Mouse (Mus musculus): ENCODE results near the gene Pidd1. TPM values are rescaled to one million over a fixed set of nuclear protein-coding genes. Genes with fewer than 3 reads are reported as not detected.

The Pidd1 gene
- total RNA-seq (2022), result under 1 TPM; 0.07 to 0.51 (median 0.19) TPM

GRCm38 (mm10) chr7:141443828-141444237 is at the start of gene Pidd1:
Pidd1 (minus strand) TSS chr7:141444025.
- DNase-seq (ENCODE audit: low spot score in 2 of 2), result no peak

- no peak for DNase-seq (ENCODE audit: low spot score in 2 of 2)
Measured at GRCm38 (mm10) chr7:141492738-141493137, 48.9 kb upstream of the Pidd1 start.

- no peak for DNase-seq (ENCODE audit: low spot score in 2 of 2)
Measured at GRCm38 (mm10) chr7:141491151-141491550, 47.3 kb upstream of the Pidd1 start.

- DNase-seq (ENCODE audit: low spot score in 2 of 2), result no peak
Measured at GRCm38 (mm10) chr7:141487141-141487540, 43.3 kb upstream of the Pidd1 start.

- no peak for DNase-seq (ENCODE audit: low spot score in 2 of 2)
Measured at GRCm38 (mm10) chr7:141486239-141486638, 42.4 kb upstream of the Pidd1 start.

- DNase-seq (ENCODE audit: low spot score in 2 of 2), result no peak
Measured at GRCm38 (mm10) chr7:141485606-141486005, 41.8 kb upstream of the Pidd1 start.

GRCm38 (mm10) chr7:141485186-141485585 is 41.4 kb upstream of the Pidd1 start:
- DNase-seq (ENCODE audit: low spot score in 2 of 2), result no peak

GRCm38 (mm10) chr7:141484186-141485120 is 40.6 kb upstream of the Pidd1 start:
- DNase-seq (ENCODE audit: low spot score in 2 of 2), result no peak

GRCm38 (mm10) chr7:141483114-141483653 is 39.4 kb upstream of the Pidd1 start:
- DNase-seq (ENCODE audit: low spot score in 2 of 2), result no peak

- no peak for DNase-seq (ENCODE audit: low spot score in 2 of 2)
Measured at GRCm38 (mm10) chr7:141482531-141483024, 38.8 kb upstream of the Pidd1 start.

GRCm38 (mm10) chr7:141481498-141482401 is 37.9 kb upstream of the Pidd1 start:
- DNase-seq (ENCODE audit: low spot score in 2 of 2), result no peak

GRCm38 (mm10) chr7:141480842-141481497 is 37.1 kb upstream of the Pidd1 start:
- DNase-seq (ENCODE audit: low spot score in 2 of 2), result no peak

GRCm38 (mm10) chr7:141478270-141478748 is 34.5 kb upstream of the Pidd1 start:
- no peak for DNase-seq (ENCODE audit: low spot score in 2 of 2)

- no peak for DNase-seq (ENCODE audit: low spot score in 2 of 2)
Measured at GRCm38 (mm10) chr7:141477578-141478269, 33.9 kb upstream of the Pidd1 start.

GRCm38 (mm10) chr7:141476981-141477370 is 33.2 kb upstream of the Pidd1 start:
- DNase-seq (ENCODE audit: low spot score in 2 of 2), result no peak

- DNase-seq (ENCODE audit: low spot score in 2 of 2), result peak; percentile 76 to 83
Measured at GRCm38 (mm10) chr7:141476226-141476980, 32.6 kb upstream of the Pidd1 start.

GRCm38 (mm10) chr7:141475805-141476158 is 32.0 kb upstream of the Pidd1 start:
- no peak for DNase-seq (ENCODE audit: low spot score in 2 of 2)

GRCm38 (mm10) chr7:141475011-141475804 is 31.4 kb upstream of the Pidd1 start, which contains the start of the genes Polr2l and Tspan4:
Polr2l (minus strand) TSS chr7:141475132.
Tspan4 (plus strand) TSS chr7:141475240.
- peak; percentile 75 to 82 for DNase-seq (ENCODE audit: low spot score in 2 of 2)

GRCm38 (mm10) chr7:141474160-141474559 is 30.3 kb upstream of the Pidd1 start:
- DNase-seq (ENCODE audit: low spot score in 2 of 2), result no peak
